Mouse (Mus musculus) lung, embryonic 16.5 days (tissue): ENCODE measurements around the gene Inhbc. TPM values are rescaled to one million over a fixed set of nuclear protein-coding genes. Genes with fewer than 3 reads are reported as not detected.

Source experiments
- ATAC-seq: fragments of 200-750 bp; cut with Nextera tagmentation; 2 replicates; pipeline ENCODE4 v1.8.0; 2017; ENCODE audit warnings: low read depth, mild to moderate bottlenecking, moderate library complexity
- H3K27ac ChIP-seq: fragments of 300-500 bp; sonication (generic); 2 replicates; pipeline ENCODE4 v1.5.1; 2014; ENCODE audit warnings: mild to moderate bottlenecking, control low read depth, low read length
- H3K27me3 ChIP-seq: fragments of 300-500 bp; sonication (generic); 2 replicates; pipeline ENCODE4 v1.6.1; 2014; ENCODE audit warnings: low read depth, low read length, mixed read lengths; ENCODE audit not compliant: control insufficient read depth, insufficient read depth
- H3K36me3 ChIP-seq: fragments of 300-500 bp; sonication (generic); 2 replicates; pipeline ENCODE4 v1.6.1; 2014; ENCODE audit warnings: low read length; ENCODE audit not compliant: control insufficient read depth, insufficient read depth
- H3K4me1 ChIP-seq: fragments of 300-500 bp; sonication (generic); replicated peaks from 2 replicates; pipeline ENCODE4 v1.6.1; 2014; ENCODE audit warnings: low read length, mixed read lengths; ENCODE audit not compliant: control insufficient read depth, insufficient read depth
- H3K4me2 ChIP-seq: fragments of 300-500 bp; sonication (generic); 2 replicates; pipeline ENCODE4 v1.6.1; 2014; ENCODE audit warnings: low read depth, low read length, control low read depth
- H3K4me3 ChIP-seq: fragments of 300-500 bp; sonication (generic); 2 replicates; pipeline ENCODE4 v1.5.1; 2014; ENCODE audit warnings: mild to moderate bottlenecking, low read length, control low read depth
- H3K9ac ChIP-seq: fragments of 300-500 bp; sonication (generic); 2 replicates; pipeline ENCODE4 v1.6.1; 2014; ENCODE audit warnings: low read length, control low read depth
- H3K9me3 ChIP-seq: fragments of 300-500 bp; sonication (generic); 2 replicates; pipeline ENCODE4 v1.6.1; 2016; ENCODE audit warnings: low read length; ENCODE audit not compliant: control insufficient read depth
- WGBS: fragments of 180-500 bp; shearing (Covaris S2); extraction: QIAGEN DNeasy Blood & Tissue Kit; methylation state at CpG from one replicate; pipeline ENCODE4 v1.1.7; 2014; 5-methylcytosine and 5-hydroxymethylcytosine counted together
- polyA plus RNA-seq: library from polyadenylated mRNA; unstranded; fragments of >200 nt; fragmentation: Nextera tagmentation; extraction: Ambion mirVana; gene quantifications from 2 replicates; pipeline ENCODE4 v1.2.1, GENCODE M21; 2015

Gene Inhbc
- polyA plus RNA-seq, 1 experiment from 2014 or later, result not detected

GRCm38 (mm10) chr10:127380767-127381742 lies 10.8 kb upstream of the Inhbc start:
- H3K27ac ChIP-seq, result peak overlapping the region; percentile 96
- ATAC-seq, result peak; percentile 91
- H3K36me3 ChIP-seq, result no peaks in the 10 kb centered on the region
- H3K4me3 ChIP-seq, result peak overlapping the region; percentile 66
- no peaks in the 10 kb centered on the region for H3K9me3 ChIP-seq
- peaks cover 5% of the 10 kb centered on the region for H3K4me1 ChIP-seq
- H3K4me2 ChIP-seq, result peak overlapping the region; percentile 71
- no peaks in the 10 kb centered on the region for H3K27me3 ChIP-seq
- WGBS, result under 1% methylated on average over 27 of the region's 79 CpGs
- H3K9ac ChIP-seq, result peak overlapping the region; percentile 88

DNA sequence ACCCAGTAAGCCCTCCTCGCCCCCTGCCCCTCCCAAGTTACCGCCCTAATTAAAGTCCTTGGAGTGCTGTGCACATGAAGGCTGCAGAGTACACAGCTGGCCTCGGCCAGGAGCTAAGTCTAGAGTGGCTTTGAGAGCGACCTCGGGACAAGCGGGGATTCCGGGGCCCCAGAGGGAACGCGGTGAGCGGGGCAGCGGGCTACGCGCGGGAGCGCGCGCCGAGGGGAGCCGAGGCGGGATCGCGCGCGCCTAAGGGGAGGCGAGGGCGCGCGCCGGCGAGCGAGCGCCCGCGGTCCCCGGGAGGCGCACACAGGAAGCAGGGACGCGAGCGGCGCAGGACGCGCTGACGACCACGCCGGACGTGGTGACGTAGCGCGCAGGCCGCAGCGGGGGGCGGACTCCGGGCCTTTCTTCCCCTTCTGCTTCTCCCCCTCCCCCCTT lies 10.0 kb upstream of the Inhbc start, which contains the start of gene R3hdm2:
R3hdm2 (plus strand) TSS at position 77 of the 441 bp plus-strand sequence.
- WGBS, result 1% methylated on average over 45 of the region's 53 CpGs
- Histone ChIP-seq H3K4me1 (peaks cover 5% of the 10 kb centered on the region), H3K27ac (peak within 1 kb of the TSS; percentile 96), H3K36me3 (no peaks in the 10 kb centered on the region), H3K27me3 (no peaks in the 10 kb centered on the region), H3K9me3 (no peaks in the 10 kb centered on the region), H3K4me3 (peak within 1 kb of the TSS; percentile 66), H3K4me2 (peak within 1 kb of the TSS; percentile 77), H3K9ac (peak within 1 kb of the TSS; percentile 88)
- peak; percentile 99 for ATAC-seq

- ATAC-seq, result no peak
- Histone ChIP-seq H3K9ac (peak overlapping the region; percentile 88), H3K27me3 (no peaks in the 10 kb centered on the region), H3K9me3 (no peaks in the 10 kb centered on the region), H3K4me3 (peak overlapping the region; percentile 66), H3K27ac (no peak overlapping the region), H3K4me2 (peak overlapping the region; percentile 77), H3K4me1 (peaks cover 5% of the 10 kb centered on the region), H3K36me3 (no peaks in the 10 kb centered on the region)
- 81% methylated on average over 8 of the region's 8 CpGs for WGBS
These were observed 9.4 kb upstream of the Inhbc start for GRCm38 (mm10) chr10:127379654-127380053.

DNA sequence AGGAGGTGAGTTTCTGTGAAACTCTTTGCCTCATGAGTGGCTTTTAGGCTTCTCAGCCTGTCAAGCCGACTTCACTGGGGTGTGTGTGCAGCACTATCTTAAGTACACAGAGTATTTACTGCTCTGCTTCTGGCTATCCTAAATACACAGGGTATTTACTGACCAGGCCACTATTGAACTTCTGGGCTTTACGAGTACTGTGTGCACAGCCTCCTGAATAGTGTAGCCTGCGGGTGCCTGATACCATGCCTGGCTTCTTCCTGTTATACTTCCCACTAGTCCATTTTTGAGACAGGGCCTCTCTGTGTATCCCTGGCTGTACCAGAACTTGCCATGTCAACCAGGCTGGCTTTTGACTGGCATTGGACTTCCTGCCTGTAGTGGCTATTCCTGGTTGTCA lies 7.5 kb upstream of the Inhbc start:
- H3K4me3 ChIP-seq, result no peak overlapping the region
- H3K27me3 ChIP-seq, result no peaks in the 10 kb centered on the region
- peaks cover 5% of the 10 kb centered on the region for H3K4me1 ChIP-seq
- WGBS, result 53% methylated on average over 3 of the region's 3 CpGs
- H3K4me2 ChIP-seq, result no peak overlapping the region
- ATAC-seq, result no peak
- no peak overlapping the region for H3K9ac ChIP-seq
- no peaks in the 10 kb centered on the region for H3K36me3 ChIP-seq
- H3K27ac ChIP-seq, result no peak overlapping the region
- H3K9me3 ChIP-seq, result no peaks in the 10 kb centered on the region

- Histone ChIP-seq H3K4me1 (no peaks in the 10 kb centered on the region), H3K9ac (no peak overlapping the region), H3K27me3 (no peaks in the 10 kb centered on the region), H3K36me3 (no peaks in the 10 kb centered on the region), H3K4me3 (no peak overlapping the region), H3K4me2 (no peak overlapping the region), H3K27ac (no peak overlapping the region), H3K9me3 (no peaks in the 10 kb centered on the region)
- whole genome bisulfite sequencing, result 64% methylated on average over 2 of the region's 2 CpGs
- no peak for ATAC-seq
These were observed 792 bp upstream of the Inhbc start for GRCm38 (mm10) chr10:127371023-127371422.

- no peak for ATAC-seq
These were observed 2.0 kb downstream of the Inhbc start for GRCm38 (mm10) chr10:127368273-127368672.

DNA sequence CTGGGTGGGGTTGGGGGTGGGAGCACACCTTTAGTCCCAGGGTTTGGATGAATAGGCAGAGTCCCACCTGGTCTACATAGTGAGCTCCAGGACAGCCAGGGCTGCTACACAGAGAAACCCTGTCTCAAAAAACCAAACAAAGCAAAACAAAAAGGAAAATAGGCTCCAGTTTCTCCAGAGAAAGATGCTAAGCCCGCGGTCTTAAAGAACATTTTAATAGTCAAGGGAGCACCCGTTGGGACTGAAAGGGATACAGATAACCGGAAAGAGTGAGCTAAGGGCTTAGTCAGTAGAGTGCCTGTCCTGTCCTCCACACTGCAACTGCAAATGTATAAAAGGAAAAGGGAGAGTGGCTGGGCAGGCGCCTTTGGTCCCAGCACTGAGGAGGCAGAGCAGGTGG lies 3.1 kb downstream of the Inhbc start:
- no peaks in the 10 kb centered on the region for H3K27me3 ChIP-seq
- H3K27ac ChIP-seq, result no peak overlapping the region
- H3K9me3 ChIP-seq, result no peaks in the 10 kb centered on the region
- ATAC-seq, result no peak
- H3K4me1 ChIP-seq, result no peaks in the 10 kb centered on the region
- no peak overlapping the region for H3K9ac ChIP-seq
- H3K4me3 ChIP-seq, result no peak overlapping the region
- H3K4me2 ChIP-seq, result no peak overlapping the region
- H3K36me3 ChIP-seq, result no peaks in the 10 kb centered on the region
- WGBS, result 75% methylated on average over 5 of the region's 5 CpGs

More at GRCm38 (mm10) chr10:127368273-127368672, 2.0 kb downstream of the Inhbc start:
- Histone ChIP-seq H3K27me3 (no peaks in the 10 kb centered on the region), H3K9me3 (no peaks in the 10 kb centered on the region), H3K9ac (no peak overlapping the region), H3K27ac (no peak overlapping the region), H3K4me3 (no peak overlapping the region), H3K4me1 (no peaks in the 10 kb centered on the region), H3K4me2 (no peak overlapping the region), H3K36me3 (no peaks in the 10 kb centered on the region)
- WGBS, result 36% methylated on average over 2 of the region's 2 CpGs

- Histone ChIP-seq H3K9me3 (no peaks in the 10 kb centered on the region), H3K27me3 (no peaks in the 10 kb centered on the region), H3K4me3 (no peak overlapping the region), H3K4me1 (no peaks in the 10 kb centered on the region), H3K27ac (no peak overlapping the region), H3K36me3 (no peaks in the 10 kb centered on the region), H3K4me2 (no peak overlapping the region), H3K9ac (no peak overlapping the region)
- 77% methylated on average over 3 of the region's 3 CpGs for WGBS
- no peak for ATAC-seq
These were observed 9.5 kb downstream of the Inhbc start for GRCm38 (mm10) chr10:127360714-127361113.

DNA sequence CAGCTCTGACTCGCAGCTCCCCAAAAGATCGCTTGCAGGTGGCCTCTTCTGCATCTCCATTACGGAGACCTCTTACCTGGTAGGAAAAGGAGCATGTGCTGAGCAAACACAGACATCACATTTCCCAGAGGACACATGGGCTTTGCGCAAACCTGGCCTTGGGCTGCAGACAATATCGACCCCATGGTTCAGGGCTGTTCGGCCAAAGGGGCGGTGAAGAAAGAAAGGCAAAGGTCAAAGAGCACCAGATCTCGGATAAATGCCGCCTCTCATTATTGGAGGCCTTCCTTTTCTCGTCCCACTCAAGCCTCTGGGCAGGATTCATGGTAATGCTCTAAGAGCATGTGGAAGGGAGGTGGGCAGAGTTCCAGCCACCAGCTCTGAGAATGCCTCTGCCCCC lies 14.9 kb downstream of the Inhbc start:
- no peaks in the 10 kb centered on the region for H3K9me3 ChIP-seq
- H3K36me3 ChIP-seq, result no peaks in the 10 kb centered on the region
- H3K9ac ChIP-seq, result no peak overlapping the region
- ATAC-seq, result no peak
- no peak overlapping the region for H3K4me2 ChIP-seq
- 71% methylated on average over 10 of the region's 10 CpGs for WGBS
- no peak overlapping the region for H3K27ac ChIP-seq
- peaks cover 2% of the 10 kb centered on the region; the same call in 1 of the 2 replicates for H3K4me1 ChIP-seq
- H3K4me3 ChIP-seq, result no peak overlapping the region
- H3K27me3 ChIP-seq, result no peaks in the 10 kb centered on the region; the same call in 1 of the 2 replicates
